Mouse (Mus musculus) hindbrain, postnatal 0 days (tissue): ENCODE measurements around the gene Hsf3. TPM values are rescaled to one million over a fixed set of nuclear protein-coding genes. Genes with fewer than 3 reads are reported as not detected.
"Not testable (repeated sequence)": the region's sequence is repeated elsewhere in the genome, so short reads cannot be mapped to it uniquely, and the experiment has no call there.

Source experiments
- ATAC-seq: fragments of 200-750 bp; cut with Nextera tagmentation; 2 replicates; pipeline ENCODE4 v1.8.0; 2017; ENCODE audit warnings: mild to moderate bottlenecking, moderate TSS enrichment, moderate library complexity
- DNase-seq: peaks from one replicate; pipeline ENCODE4 v3.0.0-alpha.2; 2015; ENCODE audit warnings: low spot score
- H3K27ac ChIP-seq: fragments of 300-500 bp; sonication (generic); 2 replicates; pipeline ENCODE4 v1.5.1; 2014; ENCODE audit warnings: mild to moderate bottlenecking
- H3K27me3 ChIP-seq: fragments of 300-500 bp; sonication (generic); 2 replicates; pipeline ENCODE4 v1.6.1; 2014; ENCODE audit warnings: low read length, mixed read lengths; ENCODE audit not compliant: insufficient read depth
- H3K36me3 ChIP-seq: fragments of 300-500 bp; sonication (generic); 2 replicates; pipeline ENCODE4 v1.6.1; 2014; ENCODE audit warnings: low read length, mixed read lengths; ENCODE audit not compliant: insufficient read depth
- H3K4me1 ChIP-seq: fragments of 300-500 bp; sonication (generic); 2 replicates; pipeline ENCODE4 v1.6.1; 2014; ENCODE audit warnings: antibody characterized with exemption, low read length, mixed read lengths; ENCODE audit not compliant: insufficient read depth
- H3K4me2 ChIP-seq: fragments of 300-500 bp; sonication (generic); 2 replicates; pipeline ENCODE4 v1.6.1; 2014; ENCODE audit warnings: low read depth, mild to moderate bottlenecking, low read length, moderate library complexity, mixed read lengths
- H3K4me3 ChIP-seq: fragments of 300-500 bp; sonication (generic); 2 replicates; pipeline ENCODE4 v1.5.1; 2014; ENCODE audit warnings: low read length
- H3K9ac ChIP-seq: fragments of 300-500 bp; sonication (generic); replicated peaks from 2 replicates; pipeline ENCODE4 v1.6.1; 2014; ENCODE audit warnings: mild to moderate bottlenecking, low read length, moderate library complexity, mixed read lengths
- H3K9me3 ChIP-seq: fragments of 300-500 bp; sonication (generic); 2 replicates; pipeline ENCODE4 v1.6.1; 2016; ENCODE audit warnings: low read length, mixed read lengths
- CTCF ChIP-seq: IDR thresholded peaks from 2 replicates; pipeline ENCODE4 v1.5.1; 2016; ENCODE audit warnings: antibody characterized with exemption, control low read depth, low read depth
- WGBS: fragments of 180-500 bp; shearing (Covaris S2); extraction: QIAGEN DNeasy Blood & Tissue Kit; methylation state at CpG from one replicate; pipeline ENCODE4 v1.1.7; 2014; 5-methylcytosine and 5-hydroxymethylcytosine counted together
- polyA plus RNA-seq: library from polyadenylated mRNA; unstranded; fragments of >200 nt; fragmentation: Nextera tagmentation; extraction: Ambion mirVana; gene quantifications from 2 replicates; pipeline ENCODE4 v1.2.1, GENCODE M21; 2015
- total RNA-seq: library from RNA; depleted of rRNA; stranded (reverse); fragments of >200 nt; gene quantifications from 2 replicates; pipeline ENCODE4 v1.2.3, GENCODE M21; 2014; rRNA removed

The Hsf3 gene
- total RNA-seq (0.22 TPM in 1 of 2 replicates, not detected in the other), polyA plus RNA-seq (0.14 TPM in 2 replicates)

GRCm38 (mm10) chrX:96456201-96456963, at the start of gene Hsf3:
Gene Hsf3 (minus strand): TSS chrX:96456294.
- no peak within 1 kb of the TSS for H3K9ac ChIP-seq
- no peaks in the 10 kb centered on the region for H3K4me1 ChIP-seq
- no peaks in the 10 kb centered on the region for H3K9me3 ChIP-seq
- ATAC-seq (peak; percentile 66), DNase-seq (peak; percentile 51)
- H3K27me3 ChIP-seq: no peaks in the 10 kb centered on the region
- peak within 1 kb of the TSS; percentile 39 for H3K4me2 ChIP-seq
- H3K4me3 ChIP-seq: peak within 1 kb of the TSS; percentile 25
- WGBS: 27% methylated on average over 9 of the region's 9 CpGs
- TF ChIP-seq CTCF: no peak
- no peaks in the 10 kb centered on the region for H3K36me3 ChIP-seq
- H3K27ac ChIP-seq: no peak within 1 kb of the TSS

GRCm38 (mm10) chrX:96501580-96501979, 45.5 kb upstream of the Hsf3 start:
- Histone ChIP-seq H3K4me3 (no peak overlapping the region), H3K9ac (no peak overlapping the region), H3K36me3 (no peaks in the 10 kb centered on the region), H3K27ac (no peak overlapping the region), H3K4me2 (no peak overlapping the region), H3K9me3 (no peaks in the 10 kb centered on the region), H3K4me1 (no peaks in the 10 kb centered on the region), H3K27me3 (no peaks in the 10 kb centered on the region)
- ATAC-seq (no peak), DNase-seq (peak; percentile 7)
- WGBS: 48% methylated on average over 1 of the region's 1 CpGs
- TF ChIP-seq CTCF: peak; percentile 52

- DNase-seq (no peak), ATAC-seq (no peak)
- Histone ChIP-seq H3K4me2 (peak within 1 kb of the TSS; percentile 39), H3K4me1 (no peaks in the 10 kb centered on the region), H3K27ac (no peak within 1 kb of the TSS), H3K27me3 (no peaks in the 10 kb centered on the region), H3K4me3 (peak within 1 kb of the TSS; percentile 25; the same call in 1 of the 2 replicates), H3K9me3 (no peaks in the 10 kb centered on the region), H3K9ac (no peak within 1 kb of the TSS), H3K36me3 (no peaks in the 10 kb centered on the region)
- WGBS: 69% methylated on average over 2 of the region's 2 CpGs
- TF ChIP-seq CTCF: no peak
Measured at GRCm38 (mm10) chrX:96455149-96455548, 945 bp downstream of the Hsf3 start, which contains the start of gene Heph. Gene Heph (plus strand): TSS chrX:96455359.

GRCm38 (mm10) chrX:96419383-96419782, 36.7 kb downstream of the Hsf3 start:
- Histone ChIP-seq H3K4me2 (no peak overlapping the region), H3K9me3 (no peaks in the 10 kb centered on the region), H3K36me3 (no peaks in the 10 kb centered on the region), H3K4me1 (no peaks in the 10 kb centered on the region), H3K27ac (no peak overlapping the region), H3K27me3 (no peaks in the 10 kb centered on the region), H3K4me3 (no peak overlapping the region), H3K9ac (no peak overlapping the region)
- DNase-seq (no peak), ATAC-seq (no peak)
- no peak for TF ChIP-seq CTCF

GRCm38 (mm10) chrX:96417733-96418132, 38.4 kb downstream of the Hsf3 start:
- no peak for TF ChIP-seq CTCF
- Histone ChIP-seq H3K4me3 (no peak overlapping the region), H3K9ac (no peak overlapping the region), H3K36me3 (no peaks in the 10 kb centered on the region), H3K4me2 (no peak overlapping the region), H3K27ac (no peak overlapping the region), H3K4me1 (no peaks in the 10 kb centered on the region), H3K9me3 (no peaks in the 10 kb centered on the region), H3K27me3 (no peaks in the 10 kb centered on the region)
- 42% methylated on average over 1 of the region's 1 CpGs for WGBS
- ATAC-seq: no peak
- DNase-seq: no peak

- WGBS: 90% methylated on average over 1 of the region's 1 CpGs
- no peak overlapping the region for H3K4me2 ChIP-seq
- H3K9ac ChIP-seq: no peak overlapping the region
- no peaks in the 10 kb centered on the region for H3K27me3 ChIP-seq
- no peaks in the 10 kb centered on the region for H3K4me1 ChIP-seq
- no peak for ATAC-seq
- H3K27ac ChIP-seq: no peak overlapping the region
- DNase-seq: no peak
- H3K36me3 ChIP-seq: no peaks in the 10 kb centered on the region
- H3K9me3 ChIP-seq: no peaks in the 10 kb centered on the region
- TF ChIP-seq CTCF: no peak
- H3K4me3 ChIP-seq: no peak overlapping the region
Measured at GRCm38 (mm10) chrX:96416970-96417369, 39.1 kb downstream of the Hsf3 start.

- DNase-seq, H3K36me3 ChIP-seq, ATAC-seq, H3K4me2 ChIP-seq, H3K9me3 ChIP-seq, H3K9ac ChIP-seq, H3K27ac ChIP-seq, H3K4me1 ChIP-seq, H3K4me3 ChIP-seq, H3K27me3 ChIP-seq: not testable (repeated sequence)
- 76% methylated on average over 4 of the region's 4 CpGs for WGBS
Measured at GRCm38 (mm10) chrX:96415351-96415750, 40.7 kb downstream of the Hsf3 start.
